Mouse (Mus musculus) brain, embryonic 14.5 days (tissue): Measurements from ENCODE around the gene Iqsec2. TPM values are rescaled to one million over a fixed set of nuclear protein-coding genes. Genes with fewer than 3 reads are reported as not detected.

Experiments used
- DNase-seq: peaks from one replicate; pipeline ENCODE4 v3.0.0-alpha.2; 2011; ENCODE audit warnings: low read depth
- CTCF ChIP-seq: fragments of 200-500 bp; IDR thresholded peaks from 2 replicates; pipeline ENCODE4 v1.5.1; 2012; ENCODE audit warnings: inconsistent platforms, mild to moderate bottlenecking, moderate library complexity, borderline replicate concordance; ENCODE audit not compliant: insufficient read depth, insufficient read length; ENCODE audit errors: extremely low read depth
- POLR2A ChIP-seq: fragments of 200-500 bp; IDR thresholded peaks from 2 replicates; pipeline ENCODE4 v1.6.1; 2012; ENCODE audit warnings: mild to moderate bottlenecking, inconsistent platforms, borderline replicate concordance; ENCODE audit not compliant: poor library complexity, insufficient read depth, insufficient read length, severe bottlenecking; ENCODE audit errors: extremely low read depth
- polyA plus RNA-seq: library from polyadenylated mRNA; depleted of rRNA; stranded (reverse); fragments of >200 nt; gene quantifications from 2 replicates; pipeline ENCODE4 v1.2.3, GENCODE M21; 2012; rRNA removed

The Iqsec2 gene
- polyA plus RNA-seq: 8.2 and 12.7 TPM in 2 replicates

GRCm38 (mm10) chrX:152143941-152144741 lies at the start of gene Iqsec2:
TSS of gene Iqsec2 (plus strand) at chrX:152144268.
- TF ChIP-seq POLR2A (no peak), CTCF (no peak)
- peak; percentile 19 for DNase-seq

GRCm38 (mm10) chrX:152097572-152097971 lies 46.5 kb upstream of the Iqsec2 start:
- TF ChIP-seq POLR2A (no peak), CTCF (no peak)

GRCm38 (mm10) chrX:152121687-152122086 lies 22.4 kb upstream of the Iqsec2 start:
- no peak for DNase-seq
- TF ChIP-seq CTCF: no peak
- TF ChIP-seq POLR2A: no peak

More at GRCm38 (mm10) chrX:152097572-152097971, 46.5 kb upstream of the Iqsec2 start:
- DNase-seq: no peak

DNA sequence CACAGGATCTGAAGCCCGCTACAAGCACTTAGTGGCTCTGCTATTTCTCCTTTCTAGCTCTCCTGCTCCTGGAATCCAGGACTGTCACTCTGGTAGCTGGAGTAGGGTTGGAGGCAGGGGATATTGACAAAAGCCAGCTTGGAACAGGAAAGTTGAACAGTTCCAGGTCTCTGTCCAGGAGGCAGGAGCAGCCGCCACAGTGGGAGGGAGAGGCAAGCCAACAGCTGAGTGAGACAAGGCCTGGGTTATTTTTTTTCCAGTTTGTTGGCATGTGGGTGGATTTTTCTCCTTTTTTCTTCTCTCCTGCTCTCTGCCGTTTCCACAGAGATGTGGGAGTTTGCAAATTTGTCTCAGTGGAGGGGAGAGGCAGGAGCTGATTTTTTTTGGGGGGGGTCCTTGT lies 13.3 kb upstream of the Iqsec2 start:
- TF ChIP-seq POLR2A (no peak), CTCF (no peak)
- DNase-seq: no peak

DNA sequence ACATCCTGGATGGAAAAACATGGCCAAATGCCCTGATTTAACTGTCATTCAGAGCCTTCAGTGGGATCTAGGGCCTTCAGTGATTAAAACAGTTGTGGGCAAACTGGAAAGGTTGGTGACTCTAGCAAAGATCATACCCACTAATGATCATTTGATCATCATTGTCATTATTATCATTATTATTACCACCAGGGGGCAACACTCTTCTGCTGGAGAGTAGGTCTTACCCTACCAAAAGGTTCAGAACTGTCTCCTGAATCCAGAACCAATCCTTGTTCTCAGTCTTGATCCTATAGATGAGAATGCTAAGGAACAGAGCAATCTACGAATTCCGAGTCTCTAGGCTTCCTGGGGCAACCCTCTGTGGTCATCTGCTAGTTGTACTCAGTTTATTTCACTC lies 12.0 kb upstream of the Iqsec2 start:
- DNase-seq: no peak
- TF ChIP-seq POLR2A (no peak), CTCF (no peak)

- no peak for DNase-seq
- TF ChIP-seq CTCF (no peak), POLR2A (no peak)
These were observed 8.9 kb upstream of the Iqsec2 start for GRCm38 (mm10) chrX:152135195-152135594.

- peak; percentile 5 for DNase-seq
- TF ChIP-seq POLR2A (no peak), CTCF (no peak)
These were observed 710 bp downstream of the Iqsec2 start for GRCm38 (mm10) chrX:152144742-152145214.

DNA sequence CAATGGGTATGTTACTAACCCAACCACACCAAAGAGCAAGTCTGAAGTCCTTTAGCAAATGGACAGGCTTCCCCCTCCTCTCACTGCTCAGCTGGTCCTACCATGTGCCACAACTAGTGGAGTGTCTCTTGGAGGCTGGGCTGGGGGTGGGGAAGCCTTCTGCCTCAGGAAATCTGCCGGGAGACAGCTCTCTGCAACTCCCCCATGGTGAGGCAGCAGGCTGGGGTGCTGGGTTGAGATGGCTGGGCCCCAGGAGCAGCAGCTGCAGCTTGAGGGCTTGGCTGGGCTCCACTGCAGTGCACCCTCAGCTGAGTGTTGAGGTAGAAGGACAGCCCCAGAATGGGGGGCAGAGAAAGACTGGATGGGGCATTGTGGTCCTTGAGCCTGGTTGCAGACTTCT lies 2.1 kb downstream of the Iqsec2 start:
- TF ChIP-seq POLR2A: no peak
- no peak for TF ChIP-seq CTCF
- peak; percentile 29 for DNase-seq

DNA sequence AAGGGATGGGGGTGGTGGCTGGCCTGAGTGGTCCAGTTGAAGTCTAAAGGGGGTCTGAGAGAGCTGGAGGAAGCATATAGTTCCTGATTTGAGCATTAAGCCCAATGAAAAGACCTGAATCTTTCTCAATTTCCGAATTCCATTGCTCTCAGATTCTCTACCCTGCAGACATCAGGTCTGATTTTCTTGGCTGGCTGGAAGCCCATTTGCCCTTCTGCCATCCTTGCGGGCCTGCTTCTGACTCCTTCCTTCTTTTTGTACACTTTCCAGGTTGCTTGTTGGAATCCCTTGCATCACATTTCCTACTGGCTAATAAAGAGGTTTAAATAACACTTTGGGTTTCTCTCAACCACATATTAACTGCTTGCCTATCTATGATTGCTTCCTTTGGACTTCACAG lies 2.6 kb downstream of the Iqsec2 start:
- DNase-seq: no peak
- TF ChIP-seq CTCF (no peak), POLR2A (no peak)

- TF ChIP-seq POLR2A: no peak
- peak; percentile 79 for TF ChIP-seq CTCF
- peak; percentile 78 for DNase-seq
These were observed 3.5 kb downstream of the Iqsec2 start for GRCm38 (mm10) chrX:152147451-152148116.

DNA sequence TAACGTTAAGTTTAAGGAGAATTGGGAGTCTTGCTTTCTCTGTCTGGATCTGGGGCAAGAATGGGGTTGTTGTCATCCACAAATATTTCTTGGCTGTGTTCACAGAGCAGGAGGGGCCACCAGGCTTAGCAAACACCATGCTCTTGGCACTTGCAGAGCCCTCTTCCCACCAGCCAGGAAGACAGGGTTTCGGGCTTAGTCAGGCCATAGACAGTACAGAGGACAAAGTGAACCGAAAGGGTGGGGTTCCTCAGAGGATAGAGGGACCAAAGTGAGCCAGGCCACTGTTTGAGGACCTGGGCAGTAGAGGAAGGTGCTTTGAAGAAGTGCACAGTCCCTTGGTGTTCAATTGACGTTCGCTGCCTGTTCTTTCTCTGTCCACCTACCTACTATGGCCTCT lies 4.6 kb downstream of the Iqsec2 start:
- no peak for DNase-seq
- no peak for TF ChIP-seq POLR2A
- TF ChIP-seq CTCF: no peak

- TF ChIP-seq POLR2A (no peak), CTCF (peak; percentile 66; the same call in 1 of the 2 replicates)
These were observed 7.6 kb downstream of the Iqsec2 start for GRCm38 (mm10) chrX:152151709-152152108.

DNA sequence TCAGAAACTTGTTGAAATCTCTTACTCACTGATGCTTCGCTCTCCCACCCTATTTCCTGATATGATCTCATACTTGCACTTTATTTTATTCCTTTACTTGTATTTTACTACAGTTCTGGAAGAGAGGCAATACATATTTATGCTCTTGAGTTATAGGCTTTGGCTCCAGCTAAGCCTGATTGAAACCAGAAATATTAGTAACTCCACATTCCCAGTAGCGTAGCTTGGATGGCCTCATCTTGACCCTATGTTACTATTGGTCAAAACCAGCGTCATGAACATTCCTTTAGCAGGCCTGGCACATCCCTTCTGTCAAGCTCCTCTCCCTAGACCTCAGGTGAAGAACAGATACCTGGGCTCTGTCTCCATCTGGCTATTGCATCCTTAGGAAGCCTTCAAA lies 14.2 kb downstream of the Iqsec2 start:
- TF ChIP-seq CTCF: no peak

More at GRCm38 (mm10) chrX:152151709-152152108, 7.6 kb downstream of the Iqsec2 start:
- DNase-seq: peak; percentile 68

More for the DNA sequence above, 14.2 kb downstream of the Iqsec2 start:
- no peak for DNase-seq
